Mouse (Mus musculus): Measurements from ENCODE around the gene Cmtm3. TPM values are rescaled to one million over a fixed set of nuclear protein-coding genes. Genes with fewer than 3 reads are reported as not detected.

Gene Cmtm3
- 25.9 TPM for polyA plus RNA-seq (2017; shearing (Covaris generic))

DNA sequence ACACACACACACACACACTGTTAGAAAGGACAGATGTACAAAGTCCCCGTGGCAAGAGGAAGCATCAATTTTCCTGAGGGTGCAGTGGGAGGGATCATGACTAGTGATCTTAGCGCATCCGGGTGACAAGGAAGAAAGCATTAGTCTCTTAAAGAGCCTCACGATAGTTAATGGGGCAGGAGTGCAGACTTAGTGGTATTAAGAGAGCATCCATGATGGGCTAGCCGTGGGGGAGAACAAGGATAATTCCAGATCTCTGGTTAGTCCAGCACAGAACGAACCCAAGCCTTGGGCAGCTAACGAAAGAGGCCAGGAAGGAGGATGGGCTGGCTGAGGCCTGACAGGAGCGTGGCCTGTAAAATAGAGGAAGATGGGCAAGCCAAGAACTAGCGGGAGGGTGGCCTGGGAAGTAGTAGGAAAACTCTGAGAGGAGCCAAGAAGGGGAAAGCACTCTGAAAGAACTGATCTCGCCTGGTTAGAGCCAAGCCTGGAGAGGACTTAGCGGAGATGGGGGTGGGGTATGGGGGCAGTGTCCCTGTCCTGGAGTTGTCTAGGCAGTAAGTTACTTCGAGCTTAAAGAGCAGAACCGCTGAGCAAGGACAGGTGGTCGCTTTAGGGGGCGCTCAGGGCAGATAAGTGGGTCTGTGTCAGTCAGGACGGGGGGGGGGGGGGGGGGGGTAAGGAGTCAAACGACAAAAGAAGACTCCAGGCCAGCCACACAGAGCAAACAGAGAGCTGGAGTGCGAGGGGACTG, at the start of gene Cmtm3:
Cmtm3 (plus strand) TSS at position 182 of the 754 bp plus-strand sequence.

DNA sequence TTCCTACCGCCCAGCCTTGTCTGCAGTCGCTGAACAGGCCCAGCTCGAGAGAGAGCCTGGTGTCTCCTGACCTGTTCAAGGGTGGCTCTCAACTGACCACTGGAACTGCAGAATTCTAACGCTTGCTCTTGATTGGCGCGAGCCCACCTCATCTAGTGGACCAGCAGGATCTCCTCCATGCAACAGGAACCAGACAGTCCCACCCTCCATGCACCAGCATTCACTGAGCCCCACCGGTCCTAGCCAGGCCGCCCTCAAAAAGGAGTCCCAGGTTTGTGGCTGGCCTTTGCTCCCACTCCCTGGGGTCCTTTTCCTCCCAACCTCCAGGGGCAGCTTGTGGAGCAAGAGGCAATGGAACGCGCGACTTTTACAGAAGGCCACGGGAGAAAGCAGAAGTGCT, 46.1 kb upstream of the Cmtm3 start, which contains the start of gene Cmtm2a:
Cmtm2a (minus strand) TSS at position 101 of the 400 bp plus-strand sequence.

DNA sequence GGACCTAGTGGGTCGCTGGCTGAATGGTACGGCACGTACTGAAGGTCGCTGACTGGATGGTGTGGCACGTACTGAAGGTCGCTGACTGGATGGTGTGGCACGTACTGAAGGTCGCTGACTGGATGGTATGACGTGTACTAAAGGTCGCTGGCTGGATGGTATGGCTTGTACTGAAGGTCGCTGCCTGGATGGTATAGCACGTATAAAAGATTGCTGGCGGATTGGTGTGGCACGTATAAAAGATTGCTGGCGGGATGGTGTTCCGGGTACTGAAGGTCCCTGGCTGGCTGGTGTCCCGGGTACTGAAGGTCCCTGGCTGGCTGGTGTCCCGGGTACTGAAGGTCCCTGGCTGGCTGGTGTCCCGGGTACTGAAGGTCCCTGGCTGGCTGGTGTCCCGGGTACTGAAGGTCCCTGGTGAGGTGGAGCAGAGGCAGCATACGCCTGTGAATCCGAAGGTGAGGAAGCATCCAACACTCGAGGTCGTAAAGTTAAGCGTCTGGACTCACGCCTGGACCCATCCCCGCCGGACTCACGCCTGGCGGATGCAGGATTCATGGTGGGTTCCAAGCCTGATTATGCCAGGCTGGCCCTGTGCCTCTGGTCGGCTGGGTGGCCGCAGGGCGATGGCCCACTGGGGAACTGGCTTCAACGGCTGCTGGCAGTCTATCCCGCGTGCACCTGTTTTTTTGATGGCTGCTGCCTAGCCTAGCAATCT, 29.6 kb upstream of the Cmtm3 start, which contains the start of the genes Gm45711 and Cmtm1:
Gm45711 (minus strand) TSS at position 641 of the 715 bp plus-strand sequence.
Cmtm1 (minus strand) TSS at position 705 of the 715 bp plus-strand sequence.

DNA sequence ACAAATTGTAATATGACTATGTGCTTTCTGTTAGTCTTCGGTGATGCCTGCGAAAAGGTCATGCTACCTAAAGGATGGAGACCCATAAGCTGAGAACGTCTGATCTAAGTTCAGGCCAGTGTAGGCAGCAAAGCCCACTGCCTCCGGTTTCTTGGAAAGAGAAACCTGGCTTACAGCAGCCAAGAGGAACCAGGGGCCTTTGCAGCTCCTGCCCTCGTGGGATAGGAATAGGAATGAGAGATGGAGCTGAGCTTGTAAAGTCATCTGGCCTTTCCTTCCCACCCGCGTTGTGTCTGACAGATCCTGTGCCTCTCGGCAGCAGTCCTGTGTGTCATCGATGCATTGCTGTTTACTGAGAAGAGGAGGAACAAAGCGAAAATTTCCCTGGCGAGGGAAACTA, 17.9 kb upstream of the Cmtm3 start, which contains the start of gene Gm11020:
Gm11020 (plus strand) TSS at position 301 of the 400 bp plus-strand sequence.

DNA sequence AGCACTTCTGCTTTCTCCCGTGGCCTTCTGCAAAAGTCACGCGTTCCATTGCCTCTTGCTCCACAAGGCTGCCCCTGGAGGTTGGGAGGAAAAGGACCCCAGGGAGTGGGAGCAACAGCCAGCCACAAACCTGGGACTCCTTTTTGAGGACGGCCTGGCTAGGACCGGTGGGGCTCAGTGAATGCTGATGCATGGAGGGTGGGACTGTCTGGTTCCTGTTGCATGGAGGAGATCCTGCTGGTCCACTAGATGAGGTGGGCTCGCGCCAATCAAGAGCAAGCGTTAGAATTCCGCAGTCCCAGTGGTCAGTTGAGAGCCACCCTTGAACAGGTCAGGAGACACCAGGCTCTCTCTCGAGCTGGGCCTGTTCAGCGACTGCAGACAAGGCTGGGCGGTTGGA, 17.3 kb upstream of the Cmtm3 start, which contains the start of gene Cmtm2b:
Cmtm2b (plus strand) TSS at position 301 of the 400 bp plus-strand sequence.

DNA sequence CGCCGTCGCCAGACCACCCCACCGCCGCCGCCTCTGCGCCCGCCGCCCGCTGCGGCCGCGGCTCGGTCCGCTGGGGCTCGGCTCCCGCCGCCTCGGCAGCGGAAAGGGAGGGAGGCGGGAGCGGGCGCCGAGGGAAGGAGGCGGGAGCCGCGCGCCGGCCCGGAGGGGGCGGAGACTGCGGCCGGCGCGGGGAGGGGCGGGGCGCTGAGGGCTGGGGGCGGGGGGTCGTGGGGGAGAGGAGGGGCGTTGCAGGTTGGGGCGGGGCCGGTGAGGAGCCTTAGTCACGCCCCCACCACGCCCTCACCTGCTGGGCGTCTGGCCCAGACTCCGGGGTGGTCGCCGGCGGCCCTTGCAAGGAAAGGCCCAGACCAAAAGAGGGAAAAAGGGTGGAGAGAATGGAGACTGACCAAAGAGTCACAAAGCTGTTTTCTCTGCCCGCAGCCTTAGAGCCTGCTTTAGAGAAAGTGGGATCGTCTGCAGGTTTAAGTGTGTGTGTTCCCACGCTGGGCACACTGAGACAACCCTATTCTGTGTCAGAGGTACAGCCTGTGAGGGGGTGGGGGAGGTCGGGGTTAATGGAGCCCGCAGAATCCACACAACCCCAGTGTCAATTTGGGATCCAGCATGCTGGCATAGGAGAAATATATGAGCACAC, 56.6 kb downstream of the Cmtm3 start, which contains the start of gene Cmtm4:
Cmtm4 (minus strand) TSS at position 105 of the 655 bp plus-strand sequence.

Other genes with a start within 250 kb of the Cmtm3 start
- 0.22 TPM for gene Cdh5, start 237.8 kb upstream of the Cmtm3 start, polyA plus RNA-seq (2017; shearing (Covaris generic))
- gene Bean1, start 169.0 kb upstream of the Cmtm3 start, polyA plus RNA-seq (2017; shearing (Covaris generic)), result not detected
- 97.1 TPM for gene Tk2, start 90.9 kb upstream of the Cmtm3 start, polyA plus RNA-seq (2017; shearing (Covaris generic))
- gene Cklf, start 88.5 kb upstream of the Cmtm3 start, polyA plus RNA-seq (2017; shearing (Covaris generic)), result 106 TPM
- 0.35 TPM for gene Cmtm2a, start 46.2 kb upstream of the Cmtm3 start, polyA plus RNA-seq (2017; shearing (Covaris generic))
- gene Gm45711, start 29.3 kb upstream of the Cmtm3 start, polyA plus RNA-seq (2017; shearing (Covaris generic)), result not detected
- gene Cmtm1, start 29.3 kb upstream of the Cmtm3 start, polyA plus RNA-seq (2017; shearing (Covaris generic)), result 0.11 TPM
- not detected for gene Gm11020, start 17.8 kb upstream of the Cmtm3 start, polyA plus RNA-seq (2017; shearing (Covaris generic))
- gene Cmtm2b, start 17.2 kb upstream of the Cmtm3 start, polyA plus RNA-seq (2017; shearing (Covaris generic)), result not detected
- gene Cmtm4, start 56.4 kb downstream of the Cmtm3 start, polyA plus RNA-seq (2017; shearing (Covaris generic)), result 0.31 TPM
- 39.2 TPM for gene Dync1li2, start 103.6 kb downstream of the Cmtm3 start, polyA plus RNA-seq (2017; shearing (Covaris generic))
- gene Terb1, start 170.5 kb downstream of the Cmtm3 start, polyA plus RNA-seq (2017; shearing (Covaris generic)), result not detected
- 95.3 TPM for gene Nae1, start 195.2 kb downstream of the Cmtm3 start, polyA plus RNA-seq (2017; shearing (Covaris generic))
- gene Car7, start 195.3 kb downstream of the Cmtm3 start, polyA plus RNA-seq (2017; shearing (Covaris generic)), result 3.8 TPM

Data from CD4-positive, CD25-positive, alpha-beta regulatory T cell (primary cell).